Mouse (Mus musculus) stomach, embryonic 14.5 days (tissue): ENCODE data around the gene Fyn. TPM values are rescaled to one million over a fixed set of nuclear protein-coding genes. Genes with fewer than 3 reads are reported as not detected.
A peak's percentile ranks its signal among the peaks of the same experiment; 100 is the strongest.

Experiments
- ATAC-seq: fragments of 200-750 bp; cut with Nextera tagmentation; 2 replicates; pipeline ENCODE4 v1.8.0; 2017; ENCODE audit warnings: low read depth, moderate TSS enrichment; ENCODE audit not compliant: insufficient number of reproducible peaks, insufficient read depth, low FRiP score
- H3K27ac ChIP-seq: fragments of 300-500 bp; sonication (generic); 2 replicates; pipeline ENCODE4 v1.5.1; 2014; ENCODE audit warnings: mild to moderate bottlenecking, low read length, moderate library complexity, mixed read lengths
- H3K27me3 ChIP-seq: fragments of 300-500 bp; sonication (generic); 2 replicates; pipeline ENCODE4 v1.6.1; 2014; ENCODE audit warnings: low read length, control low read depth, mixed read lengths; ENCODE audit not compliant: control insufficient read depth, insufficient read depth
- H3K36me3 ChIP-seq: fragments of 300-500 bp; sonication (generic); 2 replicates; pipeline ENCODE4 v1.6.1; 2014; ENCODE audit warnings: mild to moderate bottlenecking, control low read depth, low read length, moderate library complexity, mixed read lengths; ENCODE audit not compliant: control insufficient read depth, insufficient read depth
- H3K4me1 ChIP-seq: fragments of 300-500 bp; sonication (generic); 2 replicates; pipeline ENCODE4 v1.6.1; 2014; ENCODE audit warnings: low read length, control low read depth, mixed read lengths; ENCODE audit not compliant: control insufficient read depth, insufficient read depth
- H3K4me2 ChIP-seq: fragments of 300-500 bp; sonication (generic); replicated peaks from 2 replicates; pipeline ENCODE4 v1.6.1; 2014; ENCODE audit warnings: low read depth, low read length, control low read depth
- H3K4me3 ChIP-seq: fragments of 300-500 bp; sonication (generic); 2 replicates; pipeline ENCODE4 v1.5.1; 2014; ENCODE audit warnings: low read depth, low read length, control low read depth
- H3K9ac ChIP-seq: fragments of 300-500 bp; sonication (generic); replicated peaks from 2 replicates; pipeline ENCODE4 v1.6.1; 2014; ENCODE audit warnings: low read depth, mild to moderate bottlenecking, control low read depth, low read length, moderate library complexity, mixed read lengths
- H3K9me3 ChIP-seq: fragments of 300-500 bp; sonication (generic); 2 replicates; pipeline ENCODE4 v1.6.1; 2016; ENCODE audit warnings: low read depth, low read length, control low read depth; ENCODE audit not compliant: control insufficient read depth
- WGBS: fragments of 180-500 bp; shearing (Covaris S2); extraction: QIAGEN DNeasy Blood & Tissue Kit; methylation state at CpG from one replicate; pipeline ENCODE4 v1.1.7; 2014; 5-methylcytosine and 5-hydroxymethylcytosine counted together
- polyA plus RNA-seq: library from polyadenylated mRNA; unstranded; fragments of >200 nt; fragmentation: Nextera tagmentation; extraction: Ambion mirVana; gene quantifications from 2 replicates; pipeline ENCODE4 v1.2.1, GENCODE M21; 2014

The Fyn gene
- polyA plus RNA-seq, 1 experiment from 2014 or later: 32.3 TPM

DNA sequence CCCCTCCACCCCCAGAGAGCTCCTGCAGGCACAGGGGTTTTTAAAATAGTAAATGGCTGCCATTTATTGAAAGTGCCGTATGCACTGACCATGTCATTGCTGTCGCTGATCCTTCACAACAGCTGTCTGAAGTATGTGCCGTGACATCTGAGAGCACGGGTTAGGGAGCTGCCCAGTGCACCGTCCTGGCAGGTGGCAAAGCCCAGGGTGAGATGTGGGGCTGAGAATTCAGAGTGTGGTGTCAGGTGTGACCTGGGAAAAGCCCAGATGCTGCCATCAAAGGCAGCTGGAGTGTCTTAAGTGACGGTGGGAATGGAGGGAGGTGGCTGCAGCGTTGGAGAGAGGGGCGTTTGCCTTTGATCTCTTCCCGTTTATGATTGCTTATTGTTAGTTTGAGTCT lies 148.7 kb downstream of the Fyn start:
- Histone ChIP-seq H3K27ac (no peak overlapping the region), H3K4me1 (peaks cover 11% of the 10 kb centered on the region; the same call in 1 of the 2 replicates), H3K27me3 (no peaks in the 10 kb centered on the region), H3K9ac (no peak overlapping the region), H3K9me3 (no peaks in the 10 kb centered on the region), H3K4me2 (no peak overlapping the region), H3K36me3 (no peaks in the 10 kb centered on the region; the same call in 1 of the 2 replicates), H3K4me3 (no peak overlapping the region)
- 55% methylated on average over 9 of the region's 9 CpGs for WGBS
- ATAC-seq: no peak

DNA sequence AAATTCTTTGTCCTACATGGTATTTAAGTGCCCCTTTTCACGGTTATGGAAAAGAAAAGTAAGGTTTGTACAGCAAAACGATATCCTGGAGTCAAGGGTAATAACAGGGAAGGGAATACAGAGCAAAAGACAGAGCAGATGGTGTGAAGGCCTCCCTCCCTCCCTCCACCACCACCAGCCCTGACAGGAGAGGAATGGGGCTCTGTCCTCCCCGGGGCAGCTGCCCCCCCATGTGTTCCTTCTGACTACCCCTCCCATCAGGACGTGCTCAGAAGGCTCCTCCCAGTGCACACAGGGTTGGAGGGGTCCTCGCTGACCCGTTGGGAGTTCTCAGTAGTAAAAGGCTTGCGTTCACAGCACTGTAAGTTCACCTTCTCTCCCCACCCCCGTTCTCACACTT lies 149.6 kb downstream of the Fyn start:
- Histone ChIP-seq H3K27ac (no peak overlapping the region), H3K27me3 (no peaks in the 10 kb centered on the region), H3K9me3 (no peaks in the 10 kb centered on the region), H3K4me2 (no peak overlapping the region), H3K36me3 (no peaks in the 10 kb centered on the region; the same call in 1 of the 2 replicates), H3K4me3 (no peak overlapping the region), H3K9ac (no peak overlapping the region), H3K4me1 (peaks cover 11% of the 10 kb centered on the region; the same call in 1 of the 2 replicates)
- no peak for ATAC-seq
- 50% methylated on average over 8 of the region's 8 CpGs for WGBS

DNA sequence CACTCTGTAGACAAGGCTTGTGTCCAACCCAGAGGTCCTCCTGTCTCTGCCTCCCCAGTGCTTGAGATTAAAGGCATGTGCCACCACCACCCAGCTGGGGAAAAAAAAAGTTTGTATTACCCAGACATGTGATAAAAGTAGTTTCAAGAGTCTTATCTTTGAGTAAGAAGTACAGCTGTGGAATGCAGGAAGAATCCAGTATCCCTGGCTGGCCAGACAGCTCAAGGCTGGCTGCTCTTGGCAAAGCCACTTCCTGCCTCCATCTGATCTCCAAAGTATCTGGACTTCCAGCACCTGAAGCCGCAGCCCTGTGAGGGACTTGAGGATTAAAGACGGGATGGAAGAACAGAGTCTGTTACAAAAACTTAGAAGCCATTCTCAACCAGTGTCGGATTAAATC lies 150.2 kb downstream of the Fyn start:
- Histone ChIP-seq H3K36me3 (no peaks in the 10 kb centered on the region; the same call in 1 of the 2 replicates), H3K27ac (peak overlapping the region; percentile 28; the same call in 1 of the 2 replicates), H3K27me3 (no peaks in the 10 kb centered on the region), H3K4me3 (no peak overlapping the region), H3K9me3 (no peaks in the 10 kb centered on the region), H3K4me2 (no peak overlapping the region), H3K9ac (no peak overlapping the region), H3K4me1 (peaks cover 11% of the 10 kb centered on the region; the same call in 1 of the 2 replicates)
- WGBS: 73% methylated on average over 3 of the region's 3 CpGs
- ATAC-seq: no peak

DNA sequence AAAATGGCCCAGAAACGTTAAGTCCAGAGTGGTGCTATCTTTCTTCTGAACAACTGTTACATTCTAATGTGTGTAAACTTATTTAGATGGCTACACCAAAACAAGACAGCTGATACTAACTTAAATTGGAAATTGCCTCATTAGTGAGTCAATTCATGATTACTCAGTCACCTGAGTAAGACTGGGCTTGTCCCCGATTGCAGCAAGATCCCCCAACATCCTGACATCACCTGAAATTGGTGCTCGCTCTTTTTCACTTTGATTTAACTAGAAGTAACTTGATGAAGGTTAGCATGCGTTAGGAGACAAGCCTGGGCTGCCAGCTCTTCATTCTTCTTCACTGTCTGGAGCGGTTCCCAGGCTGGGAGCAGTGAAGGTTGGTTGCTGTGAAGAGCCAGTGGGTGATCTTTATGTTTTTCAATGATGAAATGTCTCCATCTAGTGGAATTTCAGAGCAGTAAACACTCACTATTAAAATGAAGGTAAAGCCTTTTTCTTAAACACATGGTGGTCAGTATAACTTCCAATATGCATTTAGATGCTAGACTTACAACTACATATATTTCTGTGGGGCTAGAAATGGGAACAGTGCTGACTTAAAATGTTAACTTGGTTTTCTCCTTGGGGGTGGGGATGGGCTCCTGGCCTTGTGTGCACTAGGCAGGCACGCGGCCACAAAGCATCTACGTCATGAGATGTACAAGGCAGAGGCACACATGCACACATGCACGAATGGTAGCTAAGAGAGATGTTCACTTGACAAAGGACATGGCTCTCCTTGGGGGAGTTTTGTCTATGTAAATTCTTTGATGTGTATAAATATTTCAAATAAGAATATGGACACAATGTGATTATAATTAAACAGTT lies 151.7 kb downstream of the Fyn start:
- ATAC-seq: peak; percentile 68
- Histone ChIP-seq H3K27me3 (no peaks in the 10 kb centered on the region), H3K9ac (no peak overlapping the region), H3K27ac (no peak overlapping the region), H3K4me2 (no peak overlapping the region), H3K4me1 (peaks cover 18% of the 10 kb centered on the region; the same call in 1 of the 2 replicates), H3K36me3 (no peaks in the 10 kb centered on the region; the same call in 1 of the 2 replicates), H3K9me3 (no peaks in the 10 kb centered on the region), H3K4me3 (no peak overlapping the region)
- 50% methylated on average over 9 of the region's 9 CpGs for WGBS

DNA sequence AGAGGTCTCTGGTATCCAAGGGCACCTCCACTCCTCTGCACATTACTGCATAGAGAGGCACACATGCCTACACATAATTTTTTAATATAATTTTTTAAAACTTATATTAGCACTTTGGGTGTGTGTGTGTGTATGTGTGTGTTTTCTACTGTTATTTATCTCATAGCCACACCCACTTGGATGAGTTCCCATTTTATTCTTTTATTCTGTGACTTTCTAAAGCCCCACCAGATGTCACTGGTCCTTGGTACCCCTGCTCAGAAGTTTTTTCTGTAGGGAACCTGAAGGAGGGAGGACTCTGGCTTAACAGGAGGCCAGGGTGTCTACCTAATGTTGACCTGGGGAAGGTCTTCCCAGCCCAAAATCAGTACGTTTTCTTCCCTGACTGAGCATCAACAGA lies 152.7 kb downstream of the Fyn start:
- H3K27me3 ChIP-seq: no peaks in the 10 kb centered on the region
- no peak for ATAC-seq
- 64% methylated on average over 1 of the region's 1 CpGs for WGBS
- no peak overlapping the region for H3K4me2 ChIP-seq
- H3K4me1 ChIP-seq: peaks cover 18% of the 10 kb centered on the region; the same call in 1 of the 2 replicates
- H3K36me3 ChIP-seq: no peaks in the 10 kb centered on the region; the same call in 1 of the 2 replicates
- H3K9ac ChIP-seq: no peak overlapping the region
- no peak overlapping the region for H3K27ac ChIP-seq
- no peaks in the 10 kb centered on the region for H3K9me3 ChIP-seq
- H3K4me3 ChIP-seq: no peak overlapping the region

DNA sequence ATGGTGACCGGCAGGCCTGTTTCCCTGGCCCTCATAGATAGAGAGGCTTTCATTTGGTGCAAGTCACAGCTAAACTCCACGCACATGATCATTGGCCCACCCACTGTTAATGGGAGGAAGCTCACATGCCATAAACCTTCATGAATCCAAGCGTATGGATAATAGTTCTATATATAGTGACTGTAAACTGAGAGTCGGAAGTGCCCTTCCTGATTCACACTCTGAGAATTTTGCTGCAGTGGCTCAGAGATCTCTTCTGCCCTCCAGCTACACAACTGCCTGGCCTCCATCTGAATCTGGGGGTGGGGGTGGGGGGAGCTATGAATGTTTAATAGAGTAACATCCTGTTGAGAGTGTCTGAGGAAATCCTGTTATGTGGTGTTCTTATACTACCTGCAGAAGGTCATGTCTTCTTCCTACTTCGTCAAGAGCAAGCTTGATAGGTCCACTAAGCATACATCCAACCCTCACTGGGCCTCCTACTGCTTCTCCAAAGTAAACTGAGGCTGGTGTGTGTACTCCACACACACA lies 153.3 kb downstream of the Fyn start:
- Histone ChIP-seq H3K4me3 (no peak overlapping the region), H3K9me3 (no peaks in the 10 kb centered on the region), H3K4me2 (no peak overlapping the region), H3K27ac (0 out of 2 replicates have a peak overlapping the region, but pooled peaks have one; percentile 8), H3K27me3 (no peaks in the 10 kb centered on the region), H3K36me3 (no peaks in the 10 kb centered on the region; the same call in 1 of the 2 replicates), H3K9ac (no peak overlapping the region), H3K4me1 (peaks cover 20% of the 10 kb centered on the region; the same call in 1 of the 2 replicates)
- 56% methylated on average over 5 of the region's 5 CpGs for WGBS
- no peak for ATAC-seq

DNA sequence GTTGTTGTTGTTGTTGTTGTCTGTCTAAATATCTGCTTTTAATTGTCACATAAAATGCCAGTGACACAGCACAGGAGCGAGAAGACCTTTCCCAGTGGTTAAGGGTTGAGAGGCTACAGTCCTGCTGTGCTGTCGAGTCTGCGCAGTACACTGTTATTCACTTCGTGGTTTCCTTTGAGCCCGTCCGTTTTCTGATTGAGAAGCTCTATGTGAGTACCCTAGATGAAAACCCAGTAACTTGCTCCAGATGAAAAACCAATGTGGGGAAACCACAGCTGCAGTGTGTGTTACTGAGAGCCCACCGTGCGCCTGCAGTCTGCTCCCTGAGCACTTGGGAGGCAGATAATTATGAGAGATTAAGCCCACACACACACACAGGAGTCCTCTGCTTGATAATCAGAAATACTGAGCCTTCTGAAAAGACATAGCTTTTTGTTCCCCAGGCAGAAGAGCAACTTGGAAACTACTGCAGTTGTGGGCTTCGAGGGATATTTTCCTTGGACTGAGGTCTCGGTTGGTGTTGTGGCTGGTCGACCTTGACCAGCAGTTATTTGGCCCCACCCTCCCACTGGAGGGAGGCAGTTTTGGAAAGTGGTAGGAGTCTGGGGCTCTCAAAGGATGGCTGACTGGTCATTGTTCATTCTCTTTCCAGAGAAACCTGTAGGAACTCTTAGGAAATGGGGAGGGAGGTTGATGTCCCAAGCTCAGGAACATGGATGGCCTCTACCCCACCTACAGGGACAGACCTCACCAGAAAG lies 154.4 kb downstream of the Fyn start:
- Histone ChIP-seq H3K9ac (no peak overlapping the region), H3K4me3 (no peak overlapping the region), H3K4me2 (no peak overlapping the region), H3K27ac (peak overlapping the region; percentile 21; the same call in 1 of the 2 replicates), H3K36me3 (no peaks in the 10 kb centered on the region; the same call in 1 of the 2 replicates), H3K4me1 (peaks cover 23% of the 10 kb centered on the region; the same call in 1 of the 2 replicates), H3K27me3 (no peaks in the 10 kb centered on the region), H3K9me3 (no peaks in the 10 kb centered on the region)
- 69% methylated on average over 11 of the region's 11 CpGs for WGBS
- ATAC-seq: no peak

DNA sequence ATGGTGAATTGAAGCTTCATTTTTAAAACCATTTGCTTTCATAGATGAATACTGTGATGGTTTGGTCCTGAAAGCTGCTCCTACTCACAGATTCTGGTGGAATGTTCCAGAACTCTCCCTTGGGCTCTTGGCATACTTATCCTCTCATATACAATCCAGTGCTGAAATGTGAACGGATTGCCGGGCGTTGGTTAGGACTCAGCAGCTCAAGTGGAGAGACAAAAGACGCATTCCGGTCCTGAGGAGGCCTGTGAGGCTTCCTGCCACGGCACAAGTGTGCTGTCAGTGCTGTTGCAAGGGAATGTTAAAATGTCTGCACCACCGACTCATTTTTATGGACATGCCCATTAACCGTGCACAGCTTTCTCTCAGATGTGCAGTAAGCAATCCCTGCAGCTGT lies 155.7 kb downstream of the Fyn start:
- Histone ChIP-seq H3K4me3 (no peak overlapping the region), H3K4me2 (no peak overlapping the region), H3K27ac (no peak overlapping the region), H3K36me3 (no peaks in the 10 kb centered on the region; the same call in 1 of the 2 replicates), H3K9me3 (no peaks in the 10 kb centered on the region), H3K27me3 (no peaks in the 10 kb centered on the region), H3K4me1 (peaks cover 23% of the 10 kb centered on the region; the same call in 1 of the 2 replicates), H3K9ac (no peak overlapping the region)
- no peak for ATAC-seq
- WGBS: 36% methylated on average over 8 of the region's 8 CpGs
